Mouse (Mus musculus) lung, embryonic 16.5 days (tissue): Measurements from ENCODE around the gene Gm30083. TPM values are rescaled to one million over a fixed set of nuclear protein-coding genes. Genes with fewer than 3 reads are reported as not detected.
A peak's percentile ranks its signal among the peaks of the same experiment; 100 is the strongest.

Experiments used
- ATAC-seq: fragments of 200-750 bp; cut with Nextera tagmentation; 2 replicates; pipeline ENCODE4 v1.8.0; 2017; ENCODE audit warnings: low read depth, mild to moderate bottlenecking, moderate library complexity
- H3K27ac ChIP-seq: fragments of 300-500 bp; sonication (generic); 2 replicates; pipeline ENCODE4 v1.5.1; 2014; ENCODE audit warnings: mild to moderate bottlenecking, control low read depth, low read length
- H3K27me3 ChIP-seq: fragments of 300-500 bp; sonication (generic); 2 replicates; pipeline ENCODE4 v1.6.1; 2014; ENCODE audit warnings: low read depth, low read length, mixed read lengths; ENCODE audit not compliant: control insufficient read depth, insufficient read depth
- H3K36me3 ChIP-seq: fragments of 300-500 bp; sonication (generic); 2 replicates; pipeline ENCODE4 v1.6.1; 2014; ENCODE audit warnings: low read length; ENCODE audit not compliant: control insufficient read depth, insufficient read depth
- H3K4me1 ChIP-seq: fragments of 300-500 bp; sonication (generic); replicated peaks from 2 replicates; pipeline ENCODE4 v1.6.1; 2014; ENCODE audit warnings: low read length, mixed read lengths; ENCODE audit not compliant: control insufficient read depth, insufficient read depth
- H3K4me2 ChIP-seq: fragments of 300-500 bp; sonication (generic); 2 replicates; pipeline ENCODE4 v1.6.1; 2014; ENCODE audit warnings: low read depth, low read length, control low read depth
- H3K4me3 ChIP-seq: fragments of 300-500 bp; sonication (generic); 2 replicates; pipeline ENCODE4 v1.5.1; 2014; ENCODE audit warnings: mild to moderate bottlenecking, low read length, control low read depth
- H3K9ac ChIP-seq: fragments of 300-500 bp; sonication (generic); 2 replicates; pipeline ENCODE4 v1.6.1; 2014; ENCODE audit warnings: low read length, control low read depth
- H3K9me3 ChIP-seq: fragments of 300-500 bp; sonication (generic); 2 replicates; pipeline ENCODE4 v1.6.1; 2016; ENCODE audit warnings: low read length; ENCODE audit not compliant: control insufficient read depth
- WGBS: fragments of 180-500 bp; shearing (Covaris S2); extraction: QIAGEN DNeasy Blood & Tissue Kit; methylation state at CpG from one replicate; pipeline ENCODE4 v1.1.7; 2014; 5-methylcytosine and 5-hydroxymethylcytosine counted together
- polyA plus RNA-seq: library from polyadenylated mRNA; unstranded; fragments of >200 nt; fragmentation: Nextera tagmentation; extraction: Ambion mirVana; gene quantifications from 2 replicates; pipeline ENCODE4 v1.2.1, GENCODE M21; 2015

Gm30083 gene
- polyA plus RNA-seq, 1 experiment from 2014 or later: not detected

GRCm38 (mm10) chr14:33952233-33952981 lies 62.6 kb downstream of the Gm30083 start:
- Histone ChIP-seq H3K27ac (no peak overlapping the region), H3K4me1 (no peaks in the 10 kb centered on the region), H3K9me3 (no peaks in the 10 kb centered on the region), H3K36me3 (no peaks in the 10 kb centered on the region), H3K27me3 (no peaks in the 10 kb centered on the region), H3K4me3 (no peak overlapping the region), H3K9ac (no peak overlapping the region), H3K4me2 (no peak overlapping the region)
- no peak for ATAC-seq
- WGBS: 32% methylated on average over 6 of the region's 6 CpGs

- no peaks in the 10 kb centered on the region for H3K9me3 ChIP-seq
- no peak overlapping the region for H3K9ac ChIP-seq
- no peaks in the 10 kb centered on the region for H3K27me3 ChIP-seq
- no peak overlapping the region for H3K4me2 ChIP-seq
- ATAC-seq: no peak
- no peak overlapping the region for H3K4me3 ChIP-seq
- H3K4me1 ChIP-seq: no peaks in the 10 kb centered on the region
- no peaks in the 10 kb centered on the region for H3K36me3 ChIP-seq
- no peak overlapping the region for H3K27ac ChIP-seq
- WGBS: 62% methylated on average over 6 of the region's 6 CpGs
Measured at GRCm38 (mm10) chr14:33946125-33946524, 68.9 kb downstream of the Gm30083 start.

- Histone ChIP-seq H3K27me3 (no peaks in the 10 kb centered on the region), H3K9me3 (no peaks in the 10 kb centered on the region), H3K4me3 (no peak overlapping the region), H3K36me3 (no peaks in the 10 kb centered on the region), H3K4me2 (no peak overlapping the region), H3K27ac (no peak overlapping the region), H3K9ac (no peak overlapping the region), H3K4me1 (no peaks in the 10 kb centered on the region)
- 58% methylated on average over 5 of the region's 5 CpGs for WGBS
- no peak for ATAC-seq
Measured at GRCm38 (mm10) chr14:33942222-33942621, 72.8 kb downstream of the Gm30083 start.

GRCm38 (mm10) chr14:33940739-33941138 lies 74.2 kb downstream of the Gm30083 start, which contains the start of gene Gdf2:
Gdf2 (plus strand) TSS chr14:33941039.
- H3K9me3 ChIP-seq: no peaks in the 10 kb centered on the region
- H3K4me3 ChIP-seq: no peak within 1 kb of the TSS
- no peak within 1 kb of the TSS for H3K27ac ChIP-seq
- 26% methylated on average over 8 of the region's 8 CpGs for WGBS
- no peaks in the 10 kb centered on the region for H3K36me3 ChIP-seq
- H3K9ac ChIP-seq: no peak within 1 kb of the TSS
- no peaks in the 10 kb centered on the region for H3K4me1 ChIP-seq
- no peak for ATAC-seq
- H3K4me2 ChIP-seq: no peak within 1 kb of the TSS
- H3K27me3 ChIP-seq: no peaks in the 10 kb centered on the region; the same call in 1 of the 2 replicates

- peaks cover 3% of the 10 kb centered on the region; the same call in 1 of the 2 replicates for H3K27me3 ChIP-seq
- H3K9me3 ChIP-seq: no peaks in the 10 kb centered on the region
- no peaks in the 10 kb centered on the region for H3K36me3 ChIP-seq
- peak overlapping the region; percentile 24; the same call in 1 of the 2 replicates for H3K4me3 ChIP-seq
- peak; percentile 45; the same call in 1 of the 2 replicates for ATAC-seq
- no peak overlapping the region for H3K27ac ChIP-seq
- H3K9ac ChIP-seq: 0 out of 2 replicates have a peak overlapping the region, but pooled peaks have one; percentile 37
- H3K4me2 ChIP-seq: peak overlapping the region; percentile 33
- WGBS: 31% methylated on average over 9 of the region's 9 CpGs
- no peaks in the 10 kb centered on the region for H3K4me1 ChIP-seq
Measured at GRCm38 (mm10) chr14:33939117-33939516, 75.9 kb downstream of the Gm30083 start.

Other genes with a start within 250 kb of the Gm30083 start
- 7.1 and 7.7 TPM in 2 replicates for gene Gdf10, start 91.6 kb downstream of the Gm30083 start, polyA plus RNA-seq
- gene Gdf2, start 74.1 kb downstream of the Gm30083 start, polyA plus RNA-seq: 0.06 and 0.08 TPM in 2 replicates
- not detected in 2 replicates for gene Rbp3, start 61.2 kb downstream of the Gm30083 start, polyA plus RNA-seq
- not detected in 2 replicates for gene Zfp488, start 36.4 kb downstream of the Gm30083 start, polyA plus RNA-seq
- gene Gm5460, start 1.6 kb upstream of the Gm30083 start, polyA plus RNA-seq: not detected in 2 replicates
- not detected in 2 replicates for gene Antxrl, start 37.5 kb upstream of the Gm30083 start, polyA plus RNA-seq
- 10.1 and 15.0 TPM in 2 replicates for gene Anxa8, start 70.8 kb upstream of the Gm30083 start, polyA plus RNA-seq
- 0.19 TPM in 1 of 2 replicates, not detected in the other for gene A630023A22Rik, start 87.6 kb upstream of the Gm30083 start, polyA plus RNA-seq
- 0.05 and 0.20 TPM in 2 replicates for gene Npy4r, start 137.3 kb upstream of the Gm30083 start, polyA plus RNA-seq
- gene Gprin2, start 186.5 kb upstream of the Gm30083 start, polyA plus RNA-seq: 0.21 and 0.30 TPM in 2 replicates
- gene Syt15, start 204.4 kb upstream of the Gm30083 start, polyA plus RNA-seq: 0.87 and 1.0 TPM in 2 replicates